Mouse (Mus musculus): ENCODE measurements around the gene Ctcf. TPM values are rescaled to one million over a fixed set of nuclear protein-coding genes. Genes with fewer than 3 reads are reported as not detected.

Ctcf gene
- 30.2 TPM for polyA plus RNA-seq (2012; fragmentation: generic; extraction: Trizol)
- long read RNA-seq, experiment 1, partial matches to known transcripts, result 6 of 10 reads
- long read RNA-seq, experiment 1, other reads (novel, unspliced or antisense), result 4 of 10 reads
- long read RNA-seq, experiment 2, partial matches to known transcripts, result 6 of 12 reads
- long read RNA-seq, experiment 2, other reads (novel, unspliced or antisense), result 5 of 12 reads

GRCm38 (mm10) chr8:105636018-105636962 lies at the start of gene Ctcf:
Gene Ctcf, plus strand, starts transcription at chr8:105636568.
- TF ChIP-seq CTCF (IDR thresholded peaks at IDR 0.05; ENCODE audit: control insufficient read depth, insufficient read depth, insufficient read length) (peak; percentile 59), USF1 (IDR thresholded peaks at IDR 0.05; ENCODE audit: low read depth) (no peak), MAX (IDR thresholded peaks at IDR 0.05) (peak; percentile 85), CEBPB (IDR thresholded peaks at IDR 0.05; ENCODE audit: low read depth) (no peak), FOSL1 (IDR thresholded peaks at IDR 0.05; ENCODE audit: insufficient read depth, low read length, poor library complexity, severe bottlenecking) (no peak), MYOG (IDR thresholded peaks at IDR 0.05; ENCODE audit: control insufficient read depth, extremely low read depth, insufficient read length) (no peak), MYOD1 (IDR thresholded peaks at IDR 0.05; ENCODE audit: control insufficient read depth, insufficient read length, low read depth) (no peak)
- Histone ChIP-seq H3K4me3 (ENCODE audit: insufficient read depth, poor library complexity, severe bottlenecking) (peak within 1 kb of the TSS; percentile 84), H3K27me3 (ENCODE audit: control insufficient read depth, insufficient read depth, insufficient read length) (no peaks in the 10 kb centered on the region), H3K36me3 (ENCODE audit: control insufficient read depth, insufficient read depth) (peaks cover 8% of the 10 kb centered on the region), H3K79me3 (ENCODE audit: low read depth) (peaks cover 46% of the 10 kb centered on the region), H3ac (ENCODE audit: control insufficient read depth, insufficient read length, low read depth) (peak within 1 kb of the TSS; percentile 100), H3K79me2 (ENCODE audit: control insufficient read depth, insufficient read depth) (peaks cover 72% of the 10 kb centered on the region)

GRCm38 (mm10) chr8:105592431-105592830 lies 43.9 kb upstream of the Ctcf start:
- no peaks in the 10 kb centered on the region for H3K27me3 ChIP-seq (ENCODE audit: control insufficient read depth, insufficient read depth, insufficient read length)
- no peaks in the 10 kb centered on the region for H3K36me3 ChIP-seq (ENCODE audit: control insufficient read depth, insufficient read depth)
- no peak overlapping the region for H3K4me3 ChIP-seq (ENCODE audit: insufficient read depth, poor library complexity, severe bottlenecking)
- peaks cover 14% of the 10 kb centered on the region for H3K79me2 ChIP-seq (ENCODE audit: control insufficient read depth, insufficient read depth)
- TF ChIP-seq CTCF (IDR thresholded peaks at IDR 0.05; ENCODE audit: control insufficient read depth, insufficient read depth, insufficient read length) (no peak), CEBPB (IDR thresholded peaks at IDR 0.05; ENCODE audit: low read depth) (no peak), FOSL1 (IDR thresholded peaks at IDR 0.05; ENCODE audit: insufficient read depth, low read length, poor library complexity, severe bottlenecking) (no peak), MAX (IDR thresholded peaks at IDR 0.05) (no peak), USF1 (IDR thresholded peaks at IDR 0.05; ENCODE audit: low read depth) (no peak), MYOD1 (IDR thresholded peaks at IDR 0.05; ENCODE audit: control insufficient read depth, insufficient read length, low read depth) (no peak)
- no peaks in the 10 kb centered on the region for H3K79me3 ChIP-seq (ENCODE audit: low read depth)
- no peak overlapping the region for H3ac ChIP-seq (ENCODE audit: control insufficient read depth, insufficient read length, low read depth)

DNA sequence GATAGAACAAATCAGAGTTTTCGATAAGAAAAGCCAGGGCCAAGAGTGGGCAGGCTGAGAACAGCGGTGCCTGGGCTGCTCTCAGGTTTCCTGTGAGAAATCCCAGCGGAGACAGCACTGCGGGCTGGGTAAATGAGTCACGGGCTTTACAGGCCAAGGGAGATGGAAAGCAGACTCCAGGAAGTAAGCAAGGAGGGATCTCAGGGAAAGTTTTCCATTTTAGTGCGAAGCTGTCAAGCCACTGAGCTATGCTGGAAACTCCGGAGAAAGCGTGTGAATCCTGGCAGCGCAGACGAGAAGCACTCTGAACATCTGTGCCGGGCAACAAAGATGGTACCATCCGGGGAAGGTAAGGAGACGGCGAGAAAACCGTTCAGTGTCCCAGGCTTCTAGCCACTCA lies 42.5 kb upstream of the Ctcf start:
- H3K4me3 ChIP-seq (ENCODE audit: insufficient read depth, poor library complexity, severe bottlenecking), result peak overlapping the region; percentile 33
- H3K36me3 ChIP-seq (ENCODE audit: control insufficient read depth, insufficient read depth), result no peaks in the 10 kb centered on the region
- peak overlapping the region; percentile 33 for H3ac ChIP-seq (ENCODE audit: control insufficient read depth, insufficient read length, low read depth)
- no peak for TF ChIP-seq CEBPB (IDR thresholded peaks at IDR 0.05; ENCODE audit: low read depth)
- no peak for TF ChIP-seq USF1 (IDR thresholded peaks at IDR 0.05; ENCODE audit: low read depth)
- no peak for TF ChIP-seq MAX (IDR thresholded peaks at IDR 0.05)
- TF ChIP-seq CTCF (IDR thresholded peaks at IDR 0.05; ENCODE audit: control insufficient read depth, insufficient read depth, insufficient read length), result no peak
- TF ChIP-seq MYOG (IDR thresholded peaks at IDR 0.05; ENCODE audit: control insufficient read depth, extremely low read depth, insufficient read length), result no peak
- no peak for TF ChIP-seq FOSL1 (IDR thresholded peaks at IDR 0.05; ENCODE audit: insufficient read depth, low read length, poor library complexity, severe bottlenecking)
- no peak for TF ChIP-seq MYOD1 (IDR thresholded peaks at IDR 0.05; ENCODE audit: control insufficient read depth, insufficient read length, low read depth)
- H3K27me3 ChIP-seq (ENCODE audit: control insufficient read depth, insufficient read depth, insufficient read length), result no peaks in the 10 kb centered on the region
- peaks cover 14% of the 10 kb centered on the region for H3K79me2 ChIP-seq (ENCODE audit: control insufficient read depth, insufficient read depth)
- H3K79me3 ChIP-seq (ENCODE audit: low read depth), result no peaks in the 10 kb centered on the region

GRCm38 (mm10) chr8:105594451-105595242 lies 41.7 kb upstream of the Ctcf start:
- Histone ChIP-seq H3K79me2 (ENCODE audit: control insufficient read depth, insufficient read depth) (peaks cover 14% of the 10 kb centered on the region), H3K27me3 (ENCODE audit: control insufficient read depth, insufficient read depth, insufficient read length) (no peaks in the 10 kb centered on the region), H3K36me3 (ENCODE audit: control insufficient read depth, insufficient read depth) (no peaks in the 10 kb centered on the region), H3K79me3 (ENCODE audit: low read depth) (no peaks in the 10 kb centered on the region), H3K4me3 (ENCODE audit: insufficient read depth, poor library complexity, severe bottlenecking) (peak overlapping the region; percentile 33), H3ac (ENCODE audit: control insufficient read depth, insufficient read length, low read depth) (peak overlapping the region; percentile 45)
- TF ChIP-seq MYOG (IDR thresholded peaks at IDR 0.05; ENCODE audit: control insufficient read depth, extremely low read depth, insufficient read length) (no peak), CEBPB (IDR thresholded peaks at IDR 0.05; ENCODE audit: low read depth) (no peak), MYOD1 (IDR thresholded peaks at IDR 0.05; ENCODE audit: control insufficient read depth, insufficient read length, low read depth) (no peak), FOSL1 (IDR thresholded peaks at IDR 0.05; ENCODE audit: insufficient read depth, low read length, poor library complexity, severe bottlenecking) (no peak), CTCF (IDR thresholded peaks at IDR 0.05; ENCODE audit: control insufficient read depth, insufficient read depth, insufficient read length) (no peak), USF1 (IDR thresholded peaks at IDR 0.05; ENCODE audit: low read depth) (no peak), MAX (IDR thresholded peaks at IDR 0.05) (no peak)
